Mouse (Mus musculus): ENCODE results near the gene Vmn2r124. TPM values are rescaled to one million over a fixed set of nuclear protein-coding genes. Genes with fewer than 3 reads are reported as not detected.
"Not testable (repeated sequence)": the region's sequence is repeated elsewhere in the genome, so short reads cannot be mapped to it uniquely, and the experiment has no call there.

The Vmn2r124 gene
- under 1 TPM in 1 of 2 experiments, not detected in 1; 0.10 TPM for total RNA-seq (2021)

DNA sequence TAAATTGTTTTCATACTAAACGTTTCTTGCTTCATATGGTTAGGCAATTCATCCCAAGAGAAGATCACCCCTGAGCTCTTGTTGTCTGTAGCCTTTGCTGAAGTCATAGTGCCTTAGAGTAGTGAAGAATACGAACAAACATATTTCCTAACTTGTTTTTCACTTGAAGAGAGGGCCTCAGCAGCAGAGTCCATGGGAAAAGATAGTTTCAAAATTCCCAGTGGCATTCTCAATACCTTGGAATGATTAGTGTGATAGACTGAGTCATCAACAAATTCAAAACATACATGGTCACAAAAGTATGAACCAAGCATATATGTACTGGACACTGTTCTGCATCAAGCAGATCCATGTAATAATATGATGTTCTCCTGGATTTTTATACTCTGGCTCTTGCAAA is at the start of gene Vmn2r124:
Gene Vmn2r124 (plus strand): TSS at position 301 of the 400 bp plus-strand sequence.
- no peak for DNase-seq
- intact Hi-C loops (cut with DNase I), result no loop called here

DNA sequence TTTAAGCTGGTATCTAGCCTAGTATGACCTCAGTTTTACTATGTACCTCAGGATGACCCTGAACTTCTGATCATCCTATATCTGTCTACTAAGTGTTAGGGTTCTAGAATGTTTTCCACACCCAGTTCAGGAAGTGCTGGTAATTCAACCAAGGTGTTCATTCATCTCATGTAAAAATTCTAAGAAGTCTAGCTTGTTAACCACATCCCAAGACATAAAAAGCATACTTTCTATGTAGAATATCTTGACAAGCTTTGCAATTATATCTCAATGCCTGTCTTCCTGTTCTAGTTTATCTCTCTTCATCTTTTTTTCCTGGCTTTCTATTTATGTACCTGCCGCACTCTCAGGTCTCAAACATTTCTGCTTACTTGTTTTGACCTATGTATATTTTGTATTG is 44.5 kb upstream of the Vmn2r124 start:
- no peak for DNase-seq
- intact Hi-C loops (cut with DNase I), result no loop called here

DNA sequence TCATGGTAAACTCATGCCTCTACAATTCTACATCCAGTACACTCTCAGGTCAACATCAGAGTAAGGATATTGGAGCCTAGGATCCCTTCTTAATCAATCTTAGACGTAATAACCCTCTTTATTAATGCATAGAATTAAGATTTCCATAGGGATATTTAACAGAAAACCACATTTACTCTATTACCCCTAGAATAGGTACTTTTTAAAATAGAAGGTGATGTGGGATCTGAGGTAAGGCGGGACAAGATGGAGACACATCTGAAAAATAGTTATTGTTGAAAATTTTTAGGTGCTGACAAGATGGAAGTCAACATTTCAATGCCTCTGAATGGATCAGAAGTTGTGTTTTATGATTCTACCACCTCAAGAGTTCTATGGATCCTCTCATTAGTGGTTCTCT is 27.8 kb upstream of the Vmn2r124 start, which contains the start of gene Fpr-rs4:
Gene Fpr-rs4 (plus strand): TSS at position 301 of the 400 bp plus-strand sequence.
- intact Hi-C loops (cut with DNase I), result no loop called here
- DNase-seq, result no peak

- intact Hi-C loops (cut with DNase I), result not testable (repeated sequence)
These were observed 35.5 kb downstream of the Vmn2r124 start, which contains the start of gene Vmn2r91 for GRCm38 (mm10) chr17:18084716-18085115. Gene Vmn2r91 (plus strand): TSS chr17:18085016.

DNA sequence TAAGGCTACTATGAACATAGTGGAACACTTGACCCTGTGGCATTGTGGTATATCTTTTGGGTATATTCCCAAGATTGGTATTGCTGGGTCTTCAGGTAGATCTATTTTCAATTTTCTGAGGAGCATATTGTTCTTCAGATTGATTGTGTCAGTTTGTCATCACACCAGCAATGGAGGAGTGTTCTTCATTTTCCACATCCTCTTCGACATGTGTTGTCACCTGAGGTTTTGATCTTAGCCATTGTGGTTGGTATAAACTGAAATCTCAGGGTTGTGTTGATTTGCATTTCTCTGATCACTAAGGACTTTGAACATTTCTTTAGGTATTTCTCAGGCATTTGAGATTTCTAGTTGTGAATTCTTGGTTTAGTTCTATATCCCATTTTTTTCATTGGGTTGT is 46.4 kb downstream of the Vmn2r124 start:
- intact Hi-C loops (cut with DNase I); DNase-seq: not testable (repeated sequence)

More at GRCm38 (mm10) chr17:18084716-18085115, 35.5 kb downstream of the Vmn2r124 start, which contains the start of gene Vmn2r91:
- not testable (repeated sequence) for DNase-seq

GRCm38 (mm10) chr17:18102265-18102664 is 53.0 kb downstream of the Vmn2r124 start:
- DNase-seq; intact Hi-C loops (cut with DNase I): not testable (repeated sequence)

Other genes with a start within 250 kb of the Vmn2r124 start
- 10 to 100 TPM; 87.5 to 99.7 TPM for gene Spaca6, start 222.3 kb upstream of the Vmn2r124 start, total RNA-seq (2021)
- under 1 TPM in 1 of 2 experiments, not detected in 1; 0.20 TPM for gene Has1, start 194.2 kb upstream of the Vmn2r124 start, total RNA-seq (2021)
- gene Fpr1, start 165.5 kb upstream of the Vmn2r124 start, total RNA-seq (2021), result under 1 TPM; 0.26 to 0.28 TPM
- gene Fpr2, start 161.6 kb upstream of the Vmn2r124 start, total RNA-seq (2021), result under 1 TPM in 1 of 2 experiments, not detected in 1; 0.40 TPM
- not detected for gene Fpr3, start 161.6 kb upstream of the Vmn2r124 start, total RNA-seq (2021)
- not detected for gene Fpr-rs4, start 27.7 kb upstream of the Vmn2r124 start, total RNA-seq (2021)
- not detected for gene Vmn2r91, start 35.6 kb downstream of the Vmn2r124 start, total RNA-seq (2021)
- gene Vmn2r92, start 102.5 kb downstream of the Vmn2r124 start, total RNA-seq (2021), result not detected
- not detected for gene Vmn2r94, start 228.3 kb downstream of the Vmn2r124 start, total RNA-seq (2021)
- not detected for gene Vmn2r93, start 248.7 kb downstream of the Vmn2r124 start, total RNA-seq (2021)

Data from left cerebral cortex, postnatal 4 days (tissue).